Mouse (Mus musculus) stomach, adult 2 months (tissue): ENCODE results near the gene 9430038I01Rik. TPM values are rescaled to one million over a fixed set of nuclear protein-coding genes. Genes with fewer than 3 reads are reported as not detected.

ENCODE experiments used
- polyA plus RNA-seq: library from polyadenylated mRNA; depleted of rRNA; stranded (reverse); fragments of >200 nt; gene quantifications from 2 replicates; pipeline ENCODE4 v1.2.3, GENCODE M21; 2012; rRNA removed

The 9430038I01Rik gene
- 3.2 and 4.2 TPM in 2 replicates for polyA plus RNA-seq

DNA sequence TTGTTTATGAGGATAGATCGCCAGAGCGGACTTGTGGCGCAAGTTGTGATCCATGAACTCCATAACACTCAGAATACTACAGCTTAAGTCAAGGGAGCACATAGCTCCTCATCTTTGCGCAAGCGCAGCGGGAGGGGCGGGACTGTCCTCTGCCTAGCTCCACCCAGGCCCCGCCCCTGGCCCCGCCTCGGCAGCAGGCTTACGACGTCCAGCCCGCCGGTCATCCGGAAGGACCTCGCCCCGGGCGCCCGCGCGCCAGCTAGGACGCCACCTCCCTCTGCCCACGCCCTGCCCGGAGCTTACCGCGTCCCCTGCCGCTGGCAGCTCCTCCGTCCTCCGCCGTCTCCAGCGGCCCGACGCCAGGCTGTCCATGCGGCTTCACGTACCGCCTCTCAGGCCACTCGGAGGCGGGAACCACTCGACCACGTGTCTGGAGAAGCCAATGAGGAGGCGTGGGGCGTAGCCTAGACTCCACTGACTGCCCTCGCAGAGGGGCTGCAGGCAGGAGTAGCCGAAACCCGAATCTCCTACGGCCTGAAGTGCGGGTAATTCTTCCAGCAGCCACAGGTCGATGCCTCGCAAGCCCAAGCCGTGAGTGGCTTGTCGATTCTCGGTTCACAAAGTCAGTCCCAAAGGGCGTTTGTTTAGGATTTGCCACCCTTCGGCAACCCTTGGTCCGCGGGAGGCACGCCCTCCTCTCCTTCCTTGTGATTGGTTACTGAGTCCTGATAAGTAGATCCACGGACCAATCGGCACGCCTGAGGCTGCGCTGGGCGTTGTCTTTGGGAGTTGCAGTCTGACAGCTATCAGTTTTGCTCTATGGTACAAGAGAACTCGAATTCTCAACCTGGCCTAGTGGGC, at the start of gene 9430038I01Rik:
9430038I01Rik (minus strand) TSS at position 426 of the 861 bp plus-strand sequence.

DNA sequence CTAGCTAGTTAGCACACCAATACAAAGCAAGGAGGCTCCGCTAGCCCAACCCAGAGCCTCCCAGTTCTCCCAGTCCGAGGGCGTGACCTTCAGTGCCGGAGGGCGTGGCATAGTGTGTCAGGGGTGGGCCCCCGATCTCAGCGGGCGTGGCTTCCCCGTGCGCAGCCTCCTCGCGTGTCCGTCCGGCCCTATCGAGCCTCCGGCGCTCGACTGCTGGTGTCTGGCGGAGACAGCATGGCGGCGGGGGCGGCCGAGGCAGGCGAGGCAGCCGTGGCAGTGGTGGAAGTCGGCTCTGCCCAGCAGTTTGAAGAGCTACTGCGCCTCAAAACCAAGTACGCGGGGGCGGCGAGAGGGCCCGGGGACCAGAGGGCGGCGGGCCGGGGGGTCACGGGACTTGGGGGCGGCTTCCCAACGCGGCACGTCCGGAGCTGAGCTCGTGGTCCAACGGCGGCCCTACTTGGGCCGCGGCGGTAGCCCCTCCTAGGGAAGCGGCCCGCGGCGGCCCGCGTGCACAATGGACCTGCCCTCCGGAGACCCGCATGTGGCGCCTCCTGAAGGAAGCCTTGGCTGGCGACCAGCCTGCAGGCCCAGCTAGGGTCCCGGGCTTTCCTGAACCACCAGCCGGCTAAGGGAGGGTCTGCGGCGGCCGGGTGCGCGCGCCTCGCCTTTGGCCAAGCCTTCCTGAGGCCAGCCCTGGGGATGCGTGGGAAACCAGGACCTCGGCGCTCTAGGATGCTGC, 27.0 kb upstream of the 9430038I01Rik start, which contains the start of gene Glrx3:
Glrx3 (plus strand) TSS at position 175 of the 739 bp plus-strand sequence.

Other genes with a start within 250 kb of the 9430038I01Rik start
- 0.25 and 1.00 TPM in 2 replicates for gene Ebf3, start 96.3 kb downstream of the 9430038I01Rik start, polyA plus RNA-seq
- gene Glrx3, start 26.9 kb upstream of the 9430038I01Rik start, polyA plus RNA-seq, result 4.9 and 6.0 TPM in 2 replicates